Mouse (Mus musculus) cerebellum, adult 2 months (tissue): ENCODE measurements around the gene Thegl. TPM values are rescaled to one million over a fixed set of nuclear protein-coding genes. Genes with fewer than 3 reads are reported as not detected.
A peak's percentile ranks its signal among the peaks of the same experiment; 100 is the strongest.
"Not testable (repeated sequence)": the region's sequence is repeated elsewhere in the genome, so short reads cannot be mapped to it uniquely, and the experiment has no call there.

Experiments used
- DNase-seq, 2 experiments: peaks; one replicate each; pipeline ENCODE4 v3.0.0; 2021
- H3K27ac ChIP-seq: fragments of 200-500 bp; 2 replicates; pipeline ENCODE4 v1.5.1; 2012; ENCODE audit warnings: low read length, control low read depth, inconsistent platforms; ENCODE audit not compliant: insufficient read depth
- H3K27me3 ChIP-seq: fragments of 200-500 bp; 2 replicates; pipeline ENCODE4 v1.6.1; 2012; ENCODE audit warnings: inconsistent platforms, mild to moderate bottlenecking, low read length, moderate library complexity; ENCODE audit not compliant: control insufficient read depth, insufficient read depth
- H3K4me1 ChIP-seq: fragments of 200-500 bp; 2 replicates; pipeline ENCODE4 v1.6.1; 2011; ENCODE audit warnings: low read length; ENCODE audit not compliant: control insufficient read depth, insufficient read depth
- H3K4me3 ChIP-seq: fragments of 200-500 bp; replicated peaks from 2 replicates; pipeline ENCODE3; 2011; ENCODE audit warnings: mild to moderate bottlenecking, low read depth, low read length, control low read depth; ENCODE audit not compliant: insufficient read depth
- CTCF ChIP-seq: fragments of 200-500 bp; IDR thresholded peaks from 2 replicates; pipeline ENCODE4 v1.5.1; 2011; ENCODE audit warnings: low read depth, mild to moderate bottlenecking, control low read depth, low read length, moderate library complexity, borderline replicate concordance; ENCODE audit not compliant: insufficient read depth
- POLR2A ChIP-seq: fragments of 200-500 bp; IDR thresholded peaks from 2 replicates; pipeline ENCODE4 v1.6.1; 2011; ENCODE audit warnings: low read length, control low read depth, borderline replicate concordance; ENCODE audit not compliant: insufficient read depth
- WGBS: fragments of 180-500 bp; shearing (Covaris S2); methylation state at CpG from one replicate; pipeline ENCODE4 v1.1.7; 2018; 5-methylcytosine and 5-hydroxymethylcytosine counted together
- polyA plus RNA-seq: library from polyadenylated mRNA; depleted of rRNA; stranded (reverse); fragments of >200 nt; gene quantifications from 2 replicates; pipeline ENCODE4 v1.2.3, GENCODE M21; 2012

Gene Thegl
- polyA plus RNA-seq, 1 experiment = 0.74 TPM

DNA sequence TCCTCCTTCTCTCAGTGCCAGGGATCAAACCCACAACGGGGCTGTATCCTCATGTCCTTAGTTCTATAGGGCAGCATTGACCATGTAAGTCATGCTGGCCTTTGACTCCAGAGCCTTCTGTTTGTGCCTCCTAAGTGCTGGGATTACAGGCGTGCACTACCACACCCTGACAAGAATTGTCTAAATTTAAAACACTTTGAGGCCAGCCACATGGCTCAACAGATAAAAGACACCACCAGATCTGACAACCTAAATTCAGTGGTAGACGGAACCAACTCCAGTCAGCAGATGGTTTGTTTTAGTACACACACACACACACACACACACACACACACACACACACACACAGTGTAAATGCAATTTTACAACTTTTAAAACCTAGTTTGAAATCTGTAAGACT is 12.2 kb downstream of the Thegl start:
- TF ChIP-seq CTCF = no peak
- TF ChIP-seq POLR2A = no peak
- WGBS = 87% methylated on average over 3 of the region's 3 CpGs
- H3K4me1 ChIP-seq = no peaks in the 10 kb centered on the region

GRCm38 (mm10) chr5:77029735-77030134 is 13.9 kb downstream of the Thegl start:
- Histone ChIP-seq H3K27me3 (no peaks in the 10 kb centered on the region), H3K4me3 (no peak overlapping the region), H3K27ac (no peak overlapping the region), H3K4me1 (no peaks in the 10 kb centered on the region)
- 73% methylated on average over 5 of the region's 5 CpGs for WGBS
- no peak for DNase-seq
- TF ChIP-seq CTCF (peak; percentile 39; the same call in 1 of the 2 replicates), POLR2A (no peak)

More for the DNA sequence above, 12.2 kb downstream of the Thegl start:
- Histone ChIP-seq H3K27ac (no peak overlapping the region), H3K27me3 (no peaks in the 10 kb centered on the region), H3K4me3 (no peak overlapping the region)
- DNase-seq = no peak

GRCm38 (mm10) chr5:77035101-77035500 is 19.3 kb downstream of the Thegl start:
- not testable (repeated sequence) for H3K4me1 ChIP-seq, H3K4me3 ChIP-seq, H3K27ac ChIP-seq, H3K27me3 ChIP-seq, DNase-seq

DNA sequence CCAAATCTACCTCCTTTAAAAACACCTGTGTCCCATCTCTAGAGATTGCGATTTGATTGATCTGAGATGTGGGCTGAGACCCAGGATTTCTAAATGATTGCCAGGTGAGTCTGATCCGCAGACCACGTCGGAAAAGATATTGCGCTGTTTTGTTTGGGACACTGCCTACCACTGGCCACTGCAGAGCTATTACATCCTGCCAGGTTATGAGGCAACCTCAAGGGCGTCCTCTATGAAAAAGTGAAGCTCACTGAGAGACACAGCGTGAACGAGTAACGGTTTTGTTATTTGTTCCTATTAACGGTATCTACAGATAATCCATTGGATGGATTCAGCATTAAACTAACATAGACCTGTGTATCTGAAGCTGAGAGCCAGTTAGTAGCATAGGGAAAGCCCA is 22.6 kb downstream of the Thegl start:
- Histone ChIP-seq H3K4me3 (no peak overlapping the region), H3K27me3 (no peaks in the 10 kb centered on the region; the same call in 1 of the 2 replicates), H3K4me1 (no peaks in the 10 kb centered on the region), H3K27ac (no peak overlapping the region)
- WGBS = 90% methylated on average over 10 of the region's 10 CpGs
- DNase-seq = no peak
- no peak for TF ChIP-seq CTCF
- TF ChIP-seq POLR2A = no peak

DNA sequence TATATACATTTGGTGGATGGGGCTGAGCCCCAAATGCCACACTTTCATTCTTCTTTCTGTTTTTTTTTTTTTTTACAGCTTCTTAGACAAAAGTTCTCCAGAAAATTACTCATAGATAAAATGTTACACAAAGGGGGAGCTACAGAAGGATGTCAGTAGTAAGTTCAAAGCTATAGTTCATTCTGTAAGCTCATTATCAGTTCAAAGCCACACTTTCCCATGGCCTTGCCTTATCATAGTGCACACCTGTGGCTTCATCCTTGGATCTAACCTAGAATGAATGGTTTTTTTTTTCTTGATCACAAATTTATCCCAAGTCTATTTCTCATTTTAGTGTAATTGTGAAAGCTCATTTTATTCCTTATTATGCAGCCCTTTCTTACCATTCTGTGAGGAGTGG is 23.6 kb downstream of the Thegl start:
- H3K4me1 ChIP-seq = no peaks in the 10 kb centered on the region
- no peaks in the 10 kb centered on the region; the same call in 1 of the 2 replicates for H3K27me3 ChIP-seq
- no peak for DNase-seq
- TF ChIP-seq CTCF (no peak), POLR2A (no peak)
- H3K4me3 ChIP-seq = no peak overlapping the region
- H3K27ac ChIP-seq = no peak overlapping the region

DNA sequence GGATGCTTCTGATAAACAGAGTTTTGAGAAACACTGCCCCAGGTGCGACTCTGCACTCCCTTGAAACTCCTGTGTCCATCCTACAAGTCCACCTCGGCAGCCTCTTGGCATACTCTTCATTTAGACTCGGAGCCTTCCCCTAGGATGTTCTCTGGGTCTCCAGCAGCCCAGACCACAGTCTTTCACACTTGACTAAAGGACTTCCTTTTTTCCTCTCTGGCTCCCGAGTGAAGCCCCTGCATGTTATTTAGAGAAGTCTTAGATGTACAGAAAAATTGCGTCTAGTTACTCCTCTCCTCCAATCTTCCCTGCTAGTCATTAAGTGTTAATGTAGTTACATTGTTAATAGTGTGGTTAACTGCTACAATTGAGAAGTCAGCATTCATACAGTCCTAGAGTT is 28.5 kb downstream of the Thegl start:
- no peak for DNase-seq
- Histone ChIP-seq H3K27me3 (no peaks in the 10 kb centered on the region; the same call in 1 of the 2 replicates), H3K4me3 (no peak overlapping the region), H3K4me1 (no peaks in the 10 kb centered on the region), H3K27ac (no peak overlapping the region)
- TF ChIP-seq CTCF (no peak), POLR2A (no peak)
- 66% methylated on average over 5 of the region's 5 CpGs for WGBS

DNA sequence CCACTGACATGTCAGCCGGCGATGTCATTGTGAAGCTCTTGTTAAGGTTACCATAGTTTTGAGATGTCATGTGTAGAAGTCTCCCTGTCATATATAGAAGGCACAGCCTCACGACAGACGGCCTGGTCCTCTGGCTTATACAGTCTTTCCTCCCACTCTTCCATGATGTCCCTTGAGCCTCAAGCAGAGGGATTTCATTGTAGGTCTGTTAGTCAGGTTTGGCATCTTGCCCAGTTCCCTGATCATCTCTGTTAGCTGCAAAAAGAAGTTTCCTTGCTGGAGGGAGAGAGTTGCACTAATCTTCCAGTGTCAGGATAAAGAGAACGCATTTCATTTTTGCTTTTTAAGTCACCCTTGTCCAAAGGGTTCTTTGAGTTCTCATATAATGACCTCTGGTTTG is 36.8 kb downstream of the Thegl start:
- Histone ChIP-seq H3K4me1 (no peaks in the 10 kb centered on the region), H3K27me3 (no peaks in the 10 kb centered on the region), H3K4me3 (no peak overlapping the region), H3K27ac (no peak overlapping the region)
- no peak for TF ChIP-seq POLR2A
- TF ChIP-seq CTCF = no peak
- WGBS = 80% methylated on average over 5 of the region's 5 CpGs
- no peak for DNase-seq

DNA sequence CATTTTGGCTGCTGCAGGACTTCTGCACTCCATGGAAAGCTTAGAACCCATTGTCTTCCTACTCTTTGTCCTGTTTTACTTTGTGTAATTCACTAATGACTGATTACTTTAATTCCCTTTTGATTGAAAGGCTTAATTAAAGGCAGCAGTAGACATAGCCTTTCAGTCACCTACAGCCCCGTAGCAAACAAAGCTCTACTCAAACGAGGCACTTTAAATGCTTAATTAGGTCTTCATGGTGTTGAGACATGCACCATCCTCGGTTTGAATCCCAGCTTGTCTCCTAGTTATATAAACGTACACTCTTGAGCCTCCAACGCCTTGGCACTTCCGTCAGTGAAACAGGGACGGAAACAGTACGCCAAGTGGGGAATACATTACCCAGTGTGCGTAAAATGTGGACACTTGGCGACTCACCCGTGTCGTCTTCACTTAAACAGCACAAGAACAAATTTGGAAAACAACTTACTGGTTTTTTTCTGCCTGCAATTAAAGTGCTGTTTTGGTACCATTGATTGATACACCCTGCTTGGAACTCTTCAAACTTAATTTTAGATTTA is 41.1 kb downstream of the Thegl start:
- no peak overlapping the region for H3K4me3 ChIP-seq
- TF ChIP-seq POLR2A (no peak), CTCF (no peak)
- no peak overlapping the region for H3K27ac ChIP-seq
- no peaks in the 10 kb centered on the region for H3K4me1 ChIP-seq
- DNase-seq = no peak
- WGBS = 25% methylated on average over 12 of the region's 12 CpGs
- H3K27me3 ChIP-seq = no peaks in the 10 kb centered on the region
